Mouse (Mus musculus) ES-E14 (cell line): Measurements from ENCODE around the gene Ppdpf. TPM values are rescaled to one million over a fixed set of nuclear protein-coding genes. Genes with fewer than 3 reads are reported as not detected.

ENCODE experiments used
- DNase-seq: peaks from one replicate; pipeline ENCODE4 v3.0.0-alpha.2; 2013; ENCODE audit warnings: low read depth, low spot score
- H3K27ac ChIP-seq: 2 replicates; pipeline ENCODE4 v1.5.1; 2012; ENCODE audit warnings: low read depth, mild to moderate bottlenecking, low read length, moderate library complexity, mixed read lengths; ENCODE audit not compliant: poor library complexity, insufficient read depth, severe bottlenecking
- H3K36me3 ChIP-seq: 2 replicates; pipeline ENCODE4 v1.6.1; 2012; ENCODE audit warnings: mild to moderate bottlenecking, low read length, moderate library complexity, mixed read lengths; ENCODE audit not compliant: control insufficient read depth, poor library complexity, insufficient read depth, severe bottlenecking
- H3K4me1 ChIP-seq, 2 experiments: fragments of 150-350 bp in 1 of 2; sonication (generic) in 1 of 2; 2 replicates each; pipeline ENCODE4 v1.6.1; 2012; ENCODE audit warnings: low read length in 2 of 2, mild to moderate bottlenecking in 1 of 2, mixed read lengths in 1 of 2; ENCODE audit not compliant: control insufficient read depth in 2 of 2, insufficient read depth in 2 of 2, poor library complexity in 1 of 2
- H3K4me3 ChIP-seq, 2 experiments: fragments of 150-350 bp in 1 of 2; sonication (generic) in 1 of 2; 2 replicates each; pipeline ENCODE4 v1.5.1; 2012; ENCODE audit warnings: low read length in 2 of 2, low read depth in 1 of 2, mild to moderate bottlenecking in 1 of 2, mixed read lengths in 1 of 2; ENCODE audit not compliant: insufficient read depth in 1 of 2, poor library complexity in 1 of 2, severe bottlenecking in 1 of 2
- H3K9ac ChIP-seq: 2 replicates; pipeline ENCODE4 v1.6.1; 2012; ENCODE audit warnings: low read depth, mild to moderate bottlenecking, low read length, mixed read lengths; ENCODE audit not compliant: poor library complexity, insufficient read depth, severe bottlenecking
- H3K9me3 ChIP-seq: fragments of 150-350 bp; sonication (generic); 2 replicates; pipeline ENCODE4 v1.6.1; 2012; ENCODE audit warnings: low read depth, mild to moderate bottlenecking, low read length; ENCODE audit not compliant: control insufficient read depth, insufficient read depth
- CHD2 ChIP-seq: IDR thresholded peaks from 2 replicates; pipeline ENCODE4 v1.6.1; 2014; ENCODE audit warnings: mild to moderate bottlenecking, low read depth, low read length, inconsistent platforms
- HCFC1 ChIP-seq: IDR thresholded peaks from 2 replicates; pipeline ENCODE4 v1.6.1; 2012; ENCODE audit warnings: low read length, inconsistent platforms, borderline replicate concordance; ENCODE audit not compliant: insufficient read depth
- MAFK ChIP-seq: IDR thresholded peaks from 2 replicates; pipeline ENCODE4 v1.6.1; 2014; ENCODE audit warnings: mild to moderate bottlenecking, low read depth, low read length, inconsistent platforms; ENCODE audit not compliant: insufficient read depth
- ZC3H11A ChIP-seq: IDR thresholded peaks from 2 replicates; pipeline ENCODE4 v1.6.1; 2012; ENCODE audit warnings: low read depth, mild to moderate bottlenecking, inconsistent platforms, low read length, borderline replicate concordance
- ZNF384 ChIP-seq: IDR thresholded peaks from 2 replicates; pipeline ENCODE4 v1.6.1; 2012; ENCODE audit warnings: low read depth, low read length, inconsistent platforms
- in situ Hi-C, 2 experiments: fragments of 600-800 bp; cut with MboI; formaldehyde crosslinking; loops; one replicate each; pipeline ENCODE4 v1.15.1; 2025; ENCODE audit warnings: low sequenced_read_pairs in 2 of 2, inconsistent platforms in 1 of 2; ENCODE audit not compliant: unreplicated experiment in 2 of 2
- total RNA-seq: library from RNA; depleted of rRNA; stranded (reverse); fragments of 300-350 nt; gene quantifications from 2 replicates; pipeline ENCODE4 v1.2.3, GENCODE M21; 2012

Ppdpf gene
- total RNA-seq, 1 experiment = 71.8 TPM

GRCm38 (mm10) chr2:181193044-181193443 is 6.0 kb downstream of the Ppdpf start:
- peaks cover 2 to 4% of the 10 kb centered on the region in 2 experiments; a peak in 2 of 4 replicates for H3K4me1 ChIP-seq
- in situ Hi-C loops = no loop called here
- TF ChIP-seq CHD2 (no peak), ZC3H11A (no peak), ZNF384 (no peak), MAFK (no peak), HCFC1 (no peak)
- H3K9ac ChIP-seq = no peak overlapping the region
- no peaks in the 10 kb centered on the region for H3K9me3 ChIP-seq
- no peak overlapping the region for H3K4me3 ChIP-seq
- no peak for DNase-seq
- peaks cover 6% of the 10 kb centered on the region; the same call in 1 of the 2 replicates for H3K36me3 ChIP-seq
- H3K27ac ChIP-seq = no peak overlapping the region

DNA sequence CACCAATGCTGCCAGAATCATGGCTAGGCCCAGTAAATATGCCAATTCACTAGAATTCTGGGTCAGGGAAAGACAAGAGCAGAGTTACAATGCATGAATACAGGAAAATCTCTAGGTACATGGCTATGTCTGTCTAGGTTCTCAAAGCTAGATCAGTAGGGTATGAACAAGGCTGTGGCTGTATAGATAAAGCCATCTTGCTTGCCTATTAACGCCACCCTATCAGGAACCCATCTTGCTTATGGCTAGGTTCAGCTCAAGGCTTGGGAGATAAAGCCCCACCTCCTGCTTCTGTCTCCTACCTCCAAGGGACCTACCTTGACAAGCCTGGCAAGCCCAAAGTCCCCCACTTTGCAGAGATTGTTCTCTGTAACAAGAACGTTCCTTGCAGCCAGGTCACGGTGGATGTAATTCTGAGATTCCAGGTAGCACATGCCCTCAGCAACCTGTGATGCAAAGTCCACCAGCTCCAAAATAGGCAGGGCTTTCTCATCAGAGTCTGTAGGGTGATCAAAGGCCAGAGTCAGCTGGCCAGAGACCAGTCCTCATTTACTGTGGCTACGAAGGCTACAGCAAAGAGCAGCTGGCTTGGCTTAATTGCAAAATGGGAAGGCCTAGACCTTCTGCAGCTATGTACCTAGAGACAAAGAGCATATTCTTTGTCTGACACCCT is 9.7 kb downstream of the Ppdpf start:
- Histone ChIP-seq H3K9ac (no peak overlapping the region), H3K27ac (no peak overlapping the region), H3K4me3 (no peak overlapping the region), H3K36me3 (no peaks in the 10 kb centered on the region), H3K4me1 (no peaks in the 10 kb centered on the region), H3K9me3 (no peaks in the 10 kb centered on the region)
- no peak for DNase-seq
- in situ Hi-C loops = no loop called here
- TF ChIP-seq MAFK (no peak), HCFC1 (no peak), ZC3H11A (no peak), ZNF384 (no peak), CHD2 (no peak)

DNA sequence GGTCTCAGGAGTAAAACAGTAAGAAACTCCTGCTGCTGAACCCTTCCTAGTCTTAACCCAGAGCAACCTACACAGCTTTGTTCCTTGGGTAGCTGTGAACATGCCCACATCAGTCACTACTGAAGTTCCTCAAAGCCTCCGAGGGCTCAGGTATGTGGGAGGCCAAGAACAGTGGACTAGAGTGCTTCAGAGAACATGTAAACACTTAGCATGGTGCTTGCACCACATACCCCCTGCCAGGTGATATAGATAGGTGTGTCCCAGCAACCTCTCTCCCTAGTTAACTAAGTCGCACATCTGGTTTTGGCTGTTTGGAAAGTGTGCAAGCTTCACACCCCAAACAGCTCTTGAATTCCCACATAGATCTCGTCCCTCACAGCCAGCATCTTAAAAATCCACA is 14.6 kb downstream of the Ppdpf start:
- no peak for TF ChIP-seq ZNF384
- TF ChIP-seq MAFK = no peak
- TF ChIP-seq CHD2 = no peak
- in situ Hi-C loops = no loop called here
- no peak overlapping the region for H3K4me3 ChIP-seq
- no peak for DNase-seq
- no peak overlapping the region for H3K27ac ChIP-seq
- H3K9ac ChIP-seq = no peak overlapping the region
- no peaks in the 10 kb centered on the region for H3K9me3 ChIP-seq
- no peaks in the 10 kb centered on the region for H3K36me3 ChIP-seq
- peaks cover 0 to 4% of the 10 kb centered on the region in 2 experiments; a peak in 1 of 4 replicates for H3K4me1 ChIP-seq

GRCm38 (mm10) chr2:181202422-181202821 is 15.4 kb downstream of the Ppdpf start, which contains the start of gene Ptk6:
Ptk6 (minus strand) TSS chr2:181202789.
- H3K27ac ChIP-seq = no peak within 1 kb of the TSS
- no peak within 1 kb of the TSS for H3K9ac ChIP-seq
- H3K9me3 ChIP-seq = no peaks in the 10 kb centered on the region
- TF ChIP-seq CHD2 = no peak
- no peak for TF ChIP-seq ZC3H11A
- no peak for TF ChIP-seq HCFC1
- TF ChIP-seq MAFK = no peak
- no peak for TF ChIP-seq ZNF384
- DNase-seq = no peak
- in situ Hi-C loops = no loop called here
- no peak within 1 kb of the TSS for H3K4me3 ChIP-seq
- H3K4me1 ChIP-seq = peaks cover 0 to 4% of the 10 kb centered on the region in 2 experiments; a peak in 1 of 4 replicates
- no peaks in the 10 kb centered on the region for H3K36me3 ChIP-seq
